Mouse (Mus musculus): ENCODE data around the gene Mst1.

Mst1 gene

DNA sequence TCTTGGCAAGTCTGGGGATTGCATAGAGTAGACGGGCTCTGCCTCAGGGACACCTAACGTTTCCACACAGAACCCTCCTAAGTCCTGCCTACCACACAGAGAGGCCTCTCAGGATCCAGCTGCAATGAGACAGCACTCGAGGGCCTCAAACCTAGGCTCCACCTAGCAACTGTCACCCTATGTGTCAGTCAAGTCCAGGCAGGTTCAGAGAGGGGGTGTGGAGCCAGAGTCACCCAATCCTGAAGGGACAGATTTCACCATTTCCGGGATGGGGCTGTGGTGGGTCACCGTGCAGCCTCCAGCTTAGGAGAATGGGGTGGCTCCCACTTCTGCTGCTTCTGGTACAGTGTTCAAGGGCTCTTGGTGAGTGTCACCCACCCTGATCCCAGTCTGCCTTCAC is at the start of gene Mst1:
Gene Mst1, plus strand, starts transcription at position 269 of the 400 bp plus-strand sequence.
- no peak for DNase-seq

DNA sequence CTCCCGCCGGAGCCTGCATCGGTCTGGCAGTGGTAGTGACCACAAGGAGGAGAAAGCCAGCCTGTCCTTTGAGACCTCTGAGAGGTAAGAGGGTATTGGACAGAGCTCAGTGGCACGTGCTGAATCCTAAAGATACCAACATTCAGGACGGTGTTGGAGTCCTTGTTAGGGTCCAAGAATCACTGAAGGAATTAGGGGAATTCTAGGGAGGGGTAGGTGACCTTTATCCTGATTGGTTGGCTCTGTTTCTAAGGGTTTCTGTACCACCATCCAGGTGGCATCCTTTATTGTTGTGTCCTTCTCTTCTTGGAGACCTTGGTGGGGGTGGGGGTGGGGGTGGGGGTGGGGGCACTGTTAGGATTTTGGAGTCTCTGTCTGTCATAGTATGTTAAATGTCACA is 48.1 kb upstream of the Mst1 start:
- peak in 1 of 2 experiments; percentile 8 for DNase-seq

DNA sequence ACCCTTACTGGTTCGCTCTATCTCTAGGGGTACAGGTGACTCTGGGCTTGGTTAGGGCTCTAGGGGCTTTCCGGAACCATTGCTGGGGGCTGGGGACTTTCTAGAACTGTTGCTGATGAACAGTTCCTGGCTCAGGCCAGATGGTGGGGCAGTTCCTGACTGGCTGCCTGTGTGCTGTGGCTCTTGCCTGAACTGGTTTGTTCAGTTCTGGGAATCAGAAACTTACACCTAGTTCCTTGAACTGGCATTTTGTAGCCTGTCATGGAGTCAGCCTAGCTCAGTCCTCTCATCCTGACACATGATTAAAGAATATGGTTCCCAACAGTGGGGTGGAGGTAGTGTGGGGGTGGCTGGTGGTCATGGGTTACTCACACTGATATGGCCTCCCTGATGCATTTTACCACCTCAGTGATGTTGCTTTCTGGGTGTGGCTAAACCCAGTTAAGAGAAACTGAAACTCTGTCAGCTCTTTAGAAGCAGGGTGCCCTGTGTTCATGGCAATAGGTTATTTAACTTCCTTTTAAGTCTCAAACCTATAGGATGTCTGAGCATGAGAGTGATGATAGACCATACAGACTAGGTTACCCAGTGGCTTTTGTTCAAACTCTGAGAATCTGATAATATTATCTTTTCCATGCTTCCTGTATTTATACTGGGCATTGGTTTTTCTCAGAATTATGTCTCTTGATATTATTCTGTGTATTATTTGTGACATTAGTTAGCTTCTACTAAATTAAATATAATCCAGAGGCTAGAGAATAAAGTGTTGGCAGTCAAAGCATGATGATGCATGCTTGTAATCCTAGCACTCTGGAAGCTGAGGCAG is 44.7 kb upstream of the Mst1 start:
- peak in 1 of 2 experiments; percentile 36 for DNase-seq

DNA sequence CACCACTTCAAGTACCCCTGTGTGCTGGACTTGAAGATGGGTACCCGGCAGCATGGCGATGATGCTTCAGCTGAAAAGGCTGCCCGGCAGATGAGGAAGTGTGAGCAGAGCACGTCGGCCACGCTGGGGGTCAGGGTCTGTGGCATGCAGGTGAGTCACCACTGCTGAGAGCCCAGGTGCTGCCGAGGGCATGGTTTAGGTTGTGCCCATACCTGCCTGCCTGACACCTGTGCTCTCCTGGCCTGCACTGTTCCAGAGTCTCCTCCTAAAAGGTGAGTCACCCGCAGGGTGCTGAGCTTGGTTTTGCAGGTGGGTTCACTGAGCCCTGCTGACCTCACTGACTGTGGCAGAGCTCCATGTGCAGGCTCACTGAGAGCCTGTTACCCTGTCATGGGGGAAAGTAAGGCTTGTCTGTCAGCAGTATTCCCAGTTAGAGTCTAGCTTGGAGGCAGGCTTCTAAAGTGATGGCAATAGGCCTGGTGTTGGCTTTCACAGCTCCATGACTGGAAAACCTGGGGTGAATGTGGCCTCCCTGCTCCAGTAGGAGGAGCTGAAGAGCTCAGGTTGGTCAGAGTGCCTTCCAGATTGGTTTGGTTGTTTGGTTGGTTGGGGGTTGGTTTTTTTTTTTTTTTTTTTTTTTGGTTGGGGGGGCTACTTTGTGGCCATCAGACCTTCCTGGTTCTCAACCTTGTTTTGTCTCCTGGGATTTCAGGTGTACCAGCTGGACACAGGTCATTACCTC is 35.3 kb upstream of the Mst1 start:
- no peak for DNase-seq

DNA sequence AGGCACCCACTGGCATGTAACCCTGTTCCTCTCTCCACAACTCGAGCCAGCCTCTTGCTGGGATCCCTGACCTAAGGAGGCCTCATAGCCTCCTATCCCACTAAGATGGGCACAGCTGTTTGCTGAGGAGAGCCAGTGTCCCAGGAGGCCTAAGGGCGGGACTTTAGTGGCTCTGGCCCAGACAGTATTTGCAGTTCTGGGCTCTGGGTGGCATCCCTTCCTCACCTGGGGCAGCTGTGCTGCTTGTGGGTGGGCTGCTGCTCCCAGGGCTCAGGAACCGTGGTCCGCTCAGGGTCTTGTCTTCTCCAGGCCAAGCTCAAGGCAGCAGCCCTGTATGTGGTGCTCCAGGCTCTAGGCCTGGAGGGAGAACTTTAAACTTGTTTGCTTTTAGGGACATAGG is 33.7 kb upstream of the Mst1 start:
- DNase-seq = no peak

DNA sequence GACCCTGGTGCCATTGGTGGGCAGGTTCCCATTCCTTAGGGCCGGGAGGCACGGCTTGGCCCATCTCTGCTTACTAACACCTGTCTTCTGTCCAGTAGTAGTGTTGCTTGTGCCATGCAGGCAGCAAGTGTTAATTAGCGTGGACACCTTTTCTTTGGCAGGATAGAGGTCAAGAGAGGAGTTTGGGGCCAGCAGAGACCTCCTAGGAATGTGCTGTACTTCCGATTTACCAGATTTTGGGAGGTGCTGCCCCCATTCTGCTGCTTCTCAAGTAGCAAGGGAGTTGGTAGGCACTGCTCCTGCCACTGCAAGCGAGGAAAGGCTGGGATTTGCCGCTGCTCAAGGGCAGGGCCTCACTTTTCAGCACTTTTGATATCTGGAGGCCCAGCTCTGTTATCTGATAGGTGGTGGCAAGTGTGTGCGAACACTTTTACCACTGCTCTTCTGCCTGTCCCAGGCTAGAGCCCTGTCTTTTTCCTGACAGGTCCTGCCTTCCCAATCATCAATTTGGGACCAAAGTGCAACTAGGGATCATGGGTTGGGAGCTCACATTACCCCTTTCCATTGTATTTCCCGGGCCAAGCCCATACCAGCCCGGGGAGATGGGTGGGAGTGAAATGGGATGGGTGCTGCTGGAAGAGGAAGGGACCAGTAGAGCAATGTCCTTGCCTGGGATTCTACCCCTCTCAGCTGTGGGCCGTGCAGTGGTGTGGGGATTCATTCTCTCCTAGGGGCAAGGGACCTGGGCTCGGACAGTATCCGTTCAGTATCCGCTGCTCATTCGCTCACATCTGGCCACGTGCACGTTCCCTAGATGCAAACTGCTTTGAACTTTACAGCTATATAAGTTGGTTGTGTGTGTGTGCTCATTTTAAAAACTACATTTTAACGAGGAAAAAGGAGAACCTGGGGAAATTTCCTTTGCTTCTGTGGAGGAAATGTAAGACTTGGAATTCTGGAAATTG is 32.4 kb upstream of the Mst1 start:
- DNase-seq = no peak

DNA sequence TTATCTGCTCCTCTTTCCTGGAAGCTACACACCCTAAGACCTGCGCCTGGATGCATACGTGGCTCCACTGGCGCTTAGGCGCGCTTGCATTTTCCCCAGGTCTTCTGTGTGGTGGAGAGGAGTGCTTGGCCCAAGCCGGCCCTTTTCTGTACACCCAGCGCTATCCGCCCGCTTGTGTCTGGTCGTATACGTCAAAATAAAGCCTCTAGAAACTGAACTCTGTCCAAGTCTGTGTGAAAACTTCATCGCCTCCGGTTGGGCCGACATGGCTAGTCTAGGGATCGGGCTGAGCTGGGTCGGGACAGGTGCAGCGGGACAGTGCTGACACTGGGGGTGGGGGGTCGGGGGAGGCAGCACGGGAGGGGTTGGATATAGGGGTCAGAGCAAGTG is 31.7 kb upstream of the Mst1 start:
- no peak for DNase-seq

DNA sequence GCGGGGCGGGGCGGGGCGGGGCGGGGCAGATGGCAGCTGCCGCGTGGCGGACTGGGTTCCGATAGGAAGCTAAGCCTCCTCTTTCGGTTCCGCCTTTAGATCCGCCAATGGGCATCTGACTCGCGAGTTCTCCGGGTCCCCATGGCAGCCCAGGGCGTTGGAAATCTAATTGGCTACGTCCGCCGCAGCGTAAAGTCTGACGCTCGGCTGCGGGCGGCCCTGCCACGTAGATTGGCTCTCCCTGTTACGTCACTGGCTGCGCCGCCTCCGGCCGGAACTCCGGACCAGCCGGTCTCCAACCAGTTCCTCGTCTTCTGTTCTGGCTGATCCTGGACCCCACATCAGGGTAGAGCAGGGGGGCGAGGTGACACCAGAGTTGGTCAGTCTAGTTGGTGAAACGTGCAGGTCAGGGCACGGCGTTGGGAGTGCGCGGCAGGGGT is 31.2 kb upstream of the Mst1 start, which contains the start of gene Gmppb:
Gene Gmppb, plus strand, starts transcription at position 227 of the 440 bp plus-strand sequence.
- peak; percentile 96 to 99 for DNase-seq

DNA sequence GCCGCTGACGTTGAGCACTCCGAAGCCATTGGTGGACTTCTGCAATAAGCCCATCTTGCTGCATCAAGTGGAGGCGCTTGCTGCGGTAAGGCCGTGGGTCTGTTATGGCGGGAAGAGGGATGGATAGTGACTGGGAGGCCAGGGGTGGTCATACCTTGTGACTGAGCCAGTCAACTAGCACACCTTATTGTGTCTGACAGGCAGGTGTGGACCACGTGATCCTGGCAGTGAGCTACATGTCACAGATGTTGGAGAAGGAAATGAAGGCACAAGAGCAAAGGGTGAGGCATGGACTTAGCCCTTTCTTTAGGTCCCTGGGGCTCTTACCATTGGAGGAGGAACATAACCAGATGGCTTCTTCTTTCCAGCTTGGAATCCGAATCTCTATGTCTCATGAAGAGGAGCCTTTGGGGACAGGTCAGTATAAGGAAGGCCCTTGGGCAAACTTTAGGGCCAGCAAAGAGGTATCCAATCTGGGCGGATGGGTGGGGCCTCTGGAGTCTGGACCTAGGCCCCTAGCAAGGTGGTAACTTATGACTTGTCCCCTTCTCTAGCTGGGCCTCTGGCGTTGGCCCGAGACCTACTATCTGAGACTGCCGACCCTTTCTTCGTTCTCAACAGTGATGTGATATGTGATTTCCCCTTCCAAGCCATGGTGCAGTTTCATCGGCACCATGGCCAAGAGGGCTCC is 30.5 kb upstream of the Mst1 start:
- no peak for DNase-seq

DNA sequence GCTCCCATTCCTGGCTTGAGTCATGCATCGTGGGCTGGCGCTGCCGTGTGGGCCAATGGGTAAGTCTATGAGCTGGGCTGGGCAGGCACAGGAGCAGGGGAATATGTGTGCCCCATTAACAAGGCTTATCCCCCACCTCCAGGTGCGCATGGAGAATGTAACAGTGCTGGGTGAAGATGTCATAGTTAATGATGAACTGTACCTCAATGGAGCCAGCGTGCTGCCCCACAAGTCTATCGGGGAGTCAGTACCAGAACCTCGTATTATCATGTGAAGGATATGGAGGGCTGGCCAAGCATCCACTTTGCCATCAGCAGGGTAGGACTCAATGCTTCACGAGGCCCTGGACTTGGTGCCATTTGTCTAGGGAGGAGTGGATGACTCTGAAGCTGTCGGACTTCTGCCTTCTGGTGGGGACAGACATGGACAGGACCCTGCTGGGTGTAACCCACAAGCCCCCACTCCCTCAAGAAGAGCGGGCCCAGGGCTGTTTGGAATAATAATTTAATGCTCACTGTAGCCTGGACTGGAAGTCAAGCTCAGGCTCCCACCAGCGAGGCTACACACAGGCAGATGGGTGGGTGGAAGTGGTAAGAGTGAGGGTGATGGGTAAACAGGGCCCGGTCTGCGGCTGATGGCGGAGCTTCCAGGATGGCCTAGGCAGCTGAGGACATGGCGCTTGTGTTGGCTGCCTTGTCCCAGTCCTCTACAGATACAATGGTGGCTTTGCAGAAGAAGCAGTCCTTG is 28.9 kb upstream of the Mst1 start:
- peak in 1 of 2 experiments; percentile 35 for DNase-seq

DNA sequence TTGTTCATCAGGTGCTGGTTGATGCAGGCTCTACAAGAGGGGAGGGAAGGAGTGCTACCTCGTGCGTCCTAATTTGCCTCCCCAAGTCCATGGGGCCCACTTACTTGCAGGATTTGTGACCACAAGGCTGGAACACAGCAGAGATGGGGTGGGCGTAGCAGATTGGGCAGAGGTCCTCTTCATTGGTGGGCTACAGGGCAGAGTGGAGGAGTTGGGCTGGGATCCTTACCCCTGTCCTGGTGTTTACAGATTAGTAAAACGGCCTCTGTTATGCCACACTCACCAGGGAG is 28.4 kb upstream of the Mst1 start:
- peak in 1 of 2 experiments; percentile 34 for DNase-seq

DNA sequence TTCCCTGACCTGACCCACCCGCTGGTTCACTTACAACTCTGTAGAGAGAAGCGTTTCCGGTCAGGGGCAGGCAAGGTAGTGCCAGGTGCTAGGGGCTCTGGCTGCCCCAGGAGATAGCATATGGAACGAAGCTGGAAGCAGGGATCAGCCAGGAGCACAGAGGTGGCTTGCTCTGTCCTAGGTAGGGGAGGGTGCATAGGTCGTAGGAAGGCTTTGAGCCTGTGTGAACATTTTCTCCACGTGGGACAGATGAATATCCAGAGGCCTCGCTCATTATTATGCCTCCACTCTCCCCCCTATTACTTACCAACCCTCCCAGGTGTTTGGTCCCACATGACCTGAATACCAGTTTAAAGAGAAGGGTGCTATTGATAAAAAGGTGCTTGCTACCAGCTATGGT is 27.8 kb upstream of the Mst1 start:
- no peak for DNase-seq

DNA sequence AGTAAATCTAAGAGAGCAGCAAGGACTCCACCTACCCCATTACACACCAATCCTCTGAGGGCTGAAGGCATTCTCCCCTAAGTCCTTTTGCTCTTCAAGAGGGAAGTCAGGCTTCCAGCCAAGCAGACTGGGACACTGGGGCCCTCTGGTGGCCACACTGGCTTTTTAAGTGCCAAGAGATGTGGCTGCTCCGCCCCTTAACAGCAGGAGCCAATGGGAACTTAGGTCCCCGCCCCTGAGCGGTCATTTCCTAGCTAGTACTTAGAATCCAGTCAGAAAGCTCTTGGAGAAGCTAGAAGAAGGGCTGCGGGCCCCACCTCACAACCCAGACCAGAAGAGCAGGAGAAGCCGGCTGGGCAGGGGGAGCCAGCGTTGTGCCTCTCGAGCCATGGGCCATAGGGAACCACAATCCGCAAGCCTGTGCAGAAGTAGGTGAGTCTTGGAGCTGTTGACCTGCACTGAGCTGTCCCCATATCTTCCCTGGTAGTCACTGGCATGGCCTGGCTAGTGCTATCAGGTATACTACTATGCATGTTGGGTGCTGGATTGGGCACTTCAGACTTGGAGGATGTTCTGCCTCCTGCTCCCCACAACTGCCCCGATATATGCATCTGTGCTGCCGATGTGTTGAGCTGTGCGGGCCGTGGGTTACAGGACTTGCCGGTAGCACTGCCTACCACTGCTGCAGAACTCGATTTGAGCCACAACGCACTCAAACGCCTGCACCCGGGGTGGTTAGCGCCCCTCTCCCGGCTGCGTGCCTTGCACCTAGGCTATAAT is 27.2 kb upstream of the Mst1 start, which contains the start of gene Amigo3:
Gene Amigo3, plus strand, starts transcription at position 275 of the 780 bp plus-strand sequence.
- peak; percentile 96 to 99 for DNase-seq

DNA sequence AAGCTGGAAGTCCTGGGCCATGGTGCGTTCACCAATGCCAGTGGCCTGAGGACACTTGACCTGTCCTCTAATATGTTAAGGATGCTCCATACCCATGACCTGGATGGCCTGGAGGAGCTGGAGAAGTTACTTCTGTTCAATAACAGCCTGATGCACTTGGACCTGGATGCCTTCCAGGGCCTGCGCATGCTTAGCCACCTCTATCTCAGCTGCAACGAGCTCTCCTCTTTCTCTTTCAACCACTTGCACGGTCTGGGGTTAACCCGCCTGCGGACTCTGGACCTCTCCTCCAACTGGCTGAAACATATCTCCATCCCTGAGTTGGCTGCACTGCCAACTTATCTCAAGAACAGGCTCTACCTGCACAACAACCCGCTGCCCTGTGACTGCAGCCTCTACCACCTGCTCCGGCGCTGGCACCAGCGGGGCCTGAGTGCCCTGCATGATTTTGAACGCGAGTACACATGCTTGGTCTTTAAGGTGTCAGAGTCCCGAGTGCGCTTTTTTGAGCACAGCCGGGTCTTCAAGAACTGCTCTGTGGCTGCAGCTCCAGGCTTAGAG is 26.5 kb upstream of the Mst1 start:
- DNase-seq = peak in 1 of 2 experiments; percentile 49

DNA sequence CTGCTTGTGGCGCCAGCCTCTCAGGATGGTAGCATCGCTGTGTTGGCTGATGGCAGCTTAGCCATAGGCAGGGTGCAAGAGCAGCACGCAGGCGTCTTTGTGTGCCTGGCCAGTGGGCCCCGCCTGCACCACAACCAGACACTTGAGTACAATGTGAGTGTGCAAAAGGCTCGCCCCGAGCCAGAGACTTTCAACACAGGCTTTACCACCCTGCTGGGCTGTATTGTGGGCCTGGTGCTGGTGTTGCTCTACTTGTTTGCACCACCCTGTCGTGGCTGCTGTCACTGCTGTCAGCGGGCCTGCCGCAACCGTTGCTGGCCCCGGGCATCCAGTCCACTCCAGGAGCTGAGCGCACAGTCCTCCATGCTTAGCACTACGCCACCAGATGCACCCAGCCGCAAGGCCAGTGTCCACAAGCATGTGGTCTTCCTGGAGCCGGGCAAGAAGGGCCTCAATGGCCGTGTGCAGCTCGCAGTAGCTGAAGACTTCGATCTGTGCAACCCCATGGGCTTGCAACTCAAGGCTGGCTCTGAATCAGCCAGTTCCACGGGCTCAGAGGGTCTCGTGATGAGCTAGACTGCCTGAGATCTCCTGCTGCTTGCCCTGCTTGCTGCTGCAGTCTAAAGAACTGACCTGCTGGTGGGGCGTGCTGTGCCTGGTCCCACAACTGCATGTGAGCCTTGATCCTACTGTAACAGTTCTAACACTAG is 25.8 kb upstream of the Mst1 start:
- peak in 1 of 2 experiments; percentile 35 for DNase-seq

DNA sequence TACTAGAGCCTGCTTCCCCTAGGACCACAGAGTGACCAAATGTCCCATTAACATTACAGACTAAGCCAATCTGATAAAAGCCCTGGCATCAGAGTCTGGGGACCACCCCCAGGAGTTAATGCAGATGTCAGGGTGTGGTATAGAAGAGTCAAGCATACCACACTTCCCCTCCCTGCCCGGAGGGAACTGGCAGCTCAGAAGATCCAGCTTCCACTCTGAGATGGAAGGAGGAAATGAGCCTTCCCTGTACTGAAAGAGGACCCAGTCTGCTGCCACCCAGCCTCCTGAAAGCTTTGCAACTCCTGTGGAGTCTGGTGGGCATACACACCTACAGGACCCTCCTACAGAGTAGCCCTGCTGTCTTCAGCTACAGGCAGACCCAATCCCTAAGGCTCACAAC is 25.2 kb upstream of the Mst1 start:
- peak in 1 of 2 experiments; percentile 28 for DNase-seq

DNA sequence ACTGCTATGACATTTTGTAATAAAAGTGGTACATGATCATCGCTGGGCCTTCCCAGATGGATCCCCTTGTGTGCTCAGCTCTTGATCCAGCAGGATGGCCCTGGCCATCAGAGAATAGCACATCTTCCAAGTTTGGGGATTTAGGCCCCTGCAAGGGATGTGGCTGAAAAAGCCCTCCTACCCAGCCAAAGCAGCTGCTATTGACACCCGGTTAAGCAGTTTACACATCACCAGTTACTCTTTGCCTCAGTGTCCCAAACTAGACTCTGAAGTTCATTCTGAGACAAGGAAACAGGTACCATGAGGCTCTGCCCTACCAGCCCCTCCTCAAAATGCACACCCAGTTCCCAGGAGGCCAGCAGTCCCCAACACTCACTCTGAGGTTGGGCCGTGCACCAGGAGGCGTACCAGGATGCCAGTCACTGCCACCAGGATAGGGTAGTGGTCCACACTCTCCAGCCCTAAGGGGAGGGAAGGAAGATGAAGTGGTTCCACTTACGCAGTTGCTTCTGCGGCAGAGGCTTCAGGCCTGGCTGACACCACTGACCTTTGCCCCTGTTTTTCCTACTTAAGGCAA is 24.5 kb upstream of the Mst1 start:
- DNase-seq = no peak

DNA sequence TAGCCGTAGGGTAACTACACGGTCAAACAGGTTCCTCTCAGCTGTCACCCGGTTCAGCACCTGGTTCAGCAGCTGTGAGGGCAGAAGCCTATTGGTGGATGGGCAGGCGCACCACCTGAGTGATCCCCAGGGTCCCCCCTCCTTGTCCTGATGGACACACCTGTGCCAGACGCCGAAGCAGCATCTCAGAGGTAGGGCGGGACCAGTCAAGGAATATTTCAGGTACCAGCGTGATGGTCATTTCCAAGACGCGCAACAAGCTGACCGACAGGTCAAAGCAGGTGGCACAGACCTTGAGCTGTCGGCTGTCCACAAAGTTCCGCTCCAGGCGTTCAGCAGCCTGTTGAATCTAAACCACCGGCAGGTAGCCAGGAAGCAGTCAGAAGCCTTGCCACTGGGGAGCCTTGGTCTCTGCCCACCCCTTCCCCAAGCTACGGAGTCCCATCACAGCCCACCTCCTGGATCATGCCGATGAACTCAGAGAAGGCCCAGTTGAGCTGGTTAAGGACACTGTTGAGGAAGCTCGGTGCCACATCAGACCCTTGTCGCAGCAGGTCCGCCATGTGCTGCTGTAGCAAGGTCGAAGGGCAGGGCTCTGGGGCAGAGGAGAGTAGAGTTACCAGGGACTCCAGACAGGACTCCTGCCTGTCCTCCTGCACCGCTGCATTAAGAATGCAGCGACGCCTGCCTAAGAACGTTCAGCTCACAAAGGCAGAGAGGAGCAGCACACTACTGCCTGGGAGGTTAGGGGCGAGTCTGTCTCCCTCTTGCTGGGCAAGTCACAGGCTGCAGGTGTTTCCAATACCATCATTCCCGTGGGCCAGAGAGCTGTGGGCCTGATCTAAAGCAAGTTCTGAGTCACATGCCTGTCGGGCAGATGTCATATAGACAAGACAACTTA is 23.6 kb upstream of the Mst1 start:
- DNase-seq = peak in 1 of 2 experiments; percentile 36

Data from kidney, postnatal 25 days (tissue).